In genomic region chr7:109628935-109629609, GRCm38 (mm10) we compare ENCODE assay signal across 12 mouse cellular contexts.
DNase-seq lines count a peak whose midpoint lies in the region; ATAC-seq and TF ChIP-seq lines count a peak whose summit lies in the region.
"Had no signal": no experiment of that assay in that cellular context is flagged by ENCODE, and none has a peak within 500 bp of the region (broad histone marks: within the 10 kb centered on the region; RNA-seq: fewer than 3 reads in every experiment).

No protein-coding gene starts in this region.

- no peak overlapping the region for H3K9ac ChIP-seq in intestine, embryonic 14.5 days (ENCODE audit: low read length)
- no peak overlapping the region; the same call in 1 of the 2 replicates for H3K9ac ChIP-seq in liver, postnatal 0 days (replicated peaks)
- no peak overlapping the region for H3K9ac ChIP-seq in neural tube, embryonic 15.5 days (replicated peaks)
- H3K9ac ChIP-seq: neural tube, embryonic 13.5 days had no signal

- DNase-seq in heart, adult 18-20 months = peak; percentile 45 to 65
- DNase-seq in heart, postnatal 25 days (ENCODE audit: low spot score) = no peak
- DNase-seq in R1 (ENCODE audit: low read depth, low spot score) = peak; percentile 28
- no peak for DNase-seq in intestine, embryonic 14.5 days (ENCODE audit: low spot score)
- DNase-seq in liver, postnatal 0 days = no peak
- no peak for DNase-seq in right cerebral cortex, adult 2 months (ENCODE audit: low spot score in 2 of 2)
- DNase-seq in gastrocnemius, postnatal 10 days = no peak
- DNase-seq: adrenal gland, postnatal 25 days; layer of hippocampus, adult 9-11 months had no signal

- H3K4me2 ChIP-seq in intestine, embryonic 14.5 days (ENCODE audit: low read length) = no peak overlapping the region
- H3K4me2 ChIP-seq in liver, postnatal 0 days (ENCODE audit: low read depth, low read length) = no peak overlapping the region
- H3K4me2 ChIP-seq in neural tube, embryonic 15.5 days = no peak overlapping the region
- H3K4me2 ChIP-seq: neural tube, embryonic 13.5 days had no signal

- ATAC-seq in intestine, embryonic 14.5 days (replicated peaks; ENCODE audit: low FRiP score, low TSS enrichment, low read depth) = no peak
- ATAC-seq in liver, postnatal 0 days = peak; percentile 44
- ATAC-seq in neural tube, embryonic 15.5 days (ENCODE audit: low FRiP score) = no peak

- intact Hi-C loops in heart, postnatal 25 days (cut with DNase I) = loop anchor here (5.0 kb wide), 1 partner anchor 43 kb away; no protein-coding TSS in a partner anchor

- H3K27ac ChIP-seq in intestine, embryonic 14.5 days (ENCODE audit: low read depth) = peak overlapping the region; percentile 59; the same call in 1 of the 2 replicates
- peak overlapping the region; percentile 69 for H3K27ac ChIP-seq in liver, postnatal 0 days (ENCODE audit: low read depth)
- no peak overlapping the region for H3K27ac ChIP-seq in neural tube, embryonic 15.5 days (replicated peaks)
- H3K27ac ChIP-seq: neural tube, embryonic 13.5 days had no signal

- WGBS in intestine, embryonic 14.5 days = 33% methylated on average over 9 of the region's 9 CpGs
- WGBS in liver, postnatal 0 days (ENCODE audit: insufficient replicate concordance) = 24% methylated on average over 9 of the region's 9 CpGs
- WGBS in neural tube, embryonic 15.5 days = 64% methylated on average over 9 of the region's 9 CpGs

- no peak overlapping the region for H3K4me3 ChIP-seq in intestine, embryonic 14.5 days (ENCODE audit: low read depth, low read length)
- H3K4me3 ChIP-seq in liver, postnatal 0 days (ENCODE audit: low read depth, low read length) = no peak overlapping the region
- H3K4me3 ChIP-seq in neural tube, embryonic 15.5 days (replicated peaks) = no peak overlapping the region
- H3K4me3 ChIP-seq: erythroblast, embryonic 14.5 days; neural tube, embryonic 13.5 days had no signal

- TF ChIP-seq CTCF in liver, postnatal 0 days (IDR thresholded peaks at IDR 0.05; ENCODE audit: low read depth) = no peak

- no peaks in the 10 kb centered on the region for H3K27me3 ChIP-seq in intestine, embryonic 14.5 days (replicated peaks; ENCODE audit: control insufficient read depth, insufficient read depth, low read length)
- H3K27me3 ChIP-seq in liver, postnatal 0 days (ENCODE audit: insufficient read depth, low read length) = no peaks in the 10 kb centered on the region
- no peaks in the 10 kb centered on the region for H3K27me3 ChIP-seq in neural tube, embryonic 15.5 days (replicated peaks)
- H3K27me3 ChIP-seq: neural tube, embryonic 13.5 days had no signal

- TF ChIP-seq EP300 in liver, postnatal 0 days (IDR thresholded peaks at IDR 0.05; ENCODE audit: low read depth) = no peak

- H3K36me3 ChIP-seq in intestine, embryonic 14.5 days (ENCODE audit: control insufficient read depth, insufficient read depth, low read length) = no peaks in the 10 kb centered on the region
- no peaks in the 10 kb centered on the region for H3K36me3 ChIP-seq in liver, postnatal 0 days (replicated peaks; ENCODE audit: insufficient read depth, low read length)
- H3K36me3 ChIP-seq in neural tube, embryonic 15.5 days = no peaks in the 10 kb centered on the region
- H3K36me3 ChIP-seq: neural tube, embryonic 13.5 days had no signal

- peaks cover 15% of the 10 kb centered on the region for H3K4me1 ChIP-seq in intestine, embryonic 14.5 days (replicated peaks; ENCODE audit: control insufficient read depth, insufficient read depth, low read length)
- H3K4me1 ChIP-seq in liver, postnatal 0 days (ENCODE audit: insufficient read depth) = peaks cover 13% of the 10 kb centered on the region
- no peaks in the 10 kb centered on the region for H3K4me1 ChIP-seq in neural tube, embryonic 15.5 days

- no peaks in the 10 kb centered on the region for H3K9me3 ChIP-seq in intestine, embryonic 14.5 days (ENCODE audit: control insufficient read depth, low read length)
- no peaks in the 10 kb centered on the region for H3K9me3 ChIP-seq in liver, postnatal 0 days (ENCODE audit: low read length)
- H3K9me3 ChIP-seq in neural tube, embryonic 15.5 days (replicated peaks) = no peaks in the 10 kb centered on the region
- H3K9me3 ChIP-seq: neural tube, embryonic 13.5 days had no signal

Comparison
In these comparisons a context has a peak if more than half of its experiments do, and no peak if none do; other contexts are left out.
1. DNase-seq: peak in heart, adult 18-20 months (2 of 2) and R1 (single experiment); none in heart, postnatal 25 days (single experiment), intestine, embryonic 14.5 days (single experiment), liver, postnatal 0 days (single experiment), right cerebral cortex, adult 2 months (0 of 2) and gastrocnemius, postnatal 10 days (single experiment).